38 mouse cellular contexts compared by ENCODE assay signal in the genomic region with DNA sequence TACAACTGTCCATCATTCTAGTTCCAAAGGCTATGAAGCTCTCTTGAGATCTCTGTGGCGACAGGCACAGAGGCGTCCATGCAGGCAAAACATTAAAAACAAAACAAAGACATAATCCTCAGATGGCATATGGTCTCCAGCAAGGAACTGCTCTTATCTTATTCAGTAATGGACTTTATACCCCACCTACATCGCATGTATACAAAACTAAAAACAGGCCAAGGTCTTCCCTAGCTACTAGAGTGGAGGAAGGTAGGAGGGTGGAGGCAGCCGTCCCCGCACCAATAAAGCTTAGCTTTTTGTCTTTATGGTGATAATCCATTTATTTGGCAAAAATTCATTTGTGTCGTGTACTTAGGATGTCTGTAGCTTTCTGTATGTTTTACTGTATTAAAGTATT. TPM values are rescaled to one million over a fixed set of nuclear protein-coding genes. Genes with fewer than 3 reads are reported as not detected.
"Had no signal": no experiment of that assay in that cellular context is flagged by ENCODE, and none has a peak within 500 bp of the region (broad histone marks: within the 10 kb centered on the region; RNA-seq: fewer than 3 reads in every experiment).

No protein-coding gene starts in this region.

- H3K9ac ChIP-seq: limb, embryonic 12.5 days; limb, embryonic 13.5 days; limb, embryonic 15.5 days; liver, embryonic 12.5 days; liver, embryonic 13.5 days; liver, embryonic 14.5 days; liver, embryonic 15.5 days; liver, postnatal 0 days; lung, embryonic 14.5 days; lung, embryonic 15.5 days; midbrain, embryonic 12.5 days; midbrain, embryonic 13.5 days; midbrain, embryonic 15.5 days; neural tube, embryonic 12.5 days had no signal

- H3K4me2 ChIP-seq: limb, embryonic 12.5 days; limb, embryonic 13.5 days; limb, embryonic 15.5 days; liver, embryonic 11.5 days; liver, embryonic 12.5 days; liver, embryonic 13.5 days; liver, embryonic 15.5 days; lung, embryonic 14.5 days; lung, embryonic 15.5 days; midbrain, embryonic 11.5 days; midbrain, embryonic 12.5 days; midbrain, embryonic 13.5 days; midbrain, embryonic 15.5 days; neural tube, embryonic 12.5 days had no signal

- H3K4me3 ChIP-seq: limb, embryonic 10.5 days; limb, embryonic 12.5 days; limb, embryonic 13.5 days; limb, embryonic 15.5 days; liver, embryonic 12.5 days; liver, embryonic 13.5 days; liver, embryonic 15.5 days; lung, embryonic 15.5 days; megakaryocyte, embryonic 14.5 days; midbrain, embryonic 10.5 days; midbrain, embryonic 12.5 days; midbrain, embryonic 13.5 days; midbrain, embryonic 15.5 days; myocyte; neural tube, embryonic 12.5 days had no signal

- ATAC-seq: liver, embryonic 12.5 days; liver, postnatal 0 days; lung, postnatal 0 days; midbrain, embryonic 13.5 days; midbrain, embryonic 15.5 days; midbrain, embryonic 16.5 days had no signal

- H3K27me3 ChIP-seq: limb, embryonic 12.5 days; limb, embryonic 13.5 days; limb, embryonic 15.5 days; liver, embryonic 12.5 days; liver, embryonic 13.5 days; liver, embryonic 15.5 days; lung, embryonic 15.5 days; midbrain, embryonic 12.5 days; midbrain, embryonic 13.5 days; midbrain, embryonic 15.5 days; neural tube, embryonic 12.5 days had no signal

- H3K36me3 ChIP-seq: limb, embryonic 10.5 days; limb, embryonic 12.5 days; limb, embryonic 13.5 days; limb, embryonic 15.5 days; liver, embryonic 12.5 days; liver, embryonic 13.5 days; liver, embryonic 15.5 days; lung, embryonic 15.5 days; midbrain, embryonic 10.5 days; midbrain, embryonic 12.5 days; midbrain, embryonic 13.5 days; midbrain, embryonic 15.5 days; neural tube, embryonic 12.5 days had no signal

- H3K9me3 ChIP-seq: limb, embryonic 10.5 days; limb, embryonic 12.5 days; limb, embryonic 13.5 days; limb, embryonic 15.5 days; liver, embryonic 12.5 days; liver, embryonic 13.5 days; liver, embryonic 15.5 days; lung, embryonic 15.5 days; megakaryocyte, embryonic 14.5 days; midbrain, embryonic 10.5 days; midbrain, embryonic 12.5 days; midbrain, embryonic 13.5 days; midbrain, embryonic 15.5 days; neural tube, embryonic 12.5 days had no signal

- DNase-seq: left cerebral cortex, postnatal 4 days; liver; liver, embryonic 13.5 days; liver, postnatal 0 days; lung, adult 18-20 months; lung, adult 2 months; lung, embryonic 14.5 days; lung, postnatal 10 days; lung, postnatal 14 days; lung, postnatal 36 days; lung, postnatal 4 days; midbrain, embryonic 14.5 days had no signal

- H3K27ac ChIP-seq: limb, embryonic 10.5 days; limb, embryonic 12.5 days; limb, embryonic 13.5 days; limb, embryonic 15.5 days; liver, embryonic 12.5 days; liver, embryonic 13.5 days; liver, embryonic 14.5 days; liver, embryonic 15.5 days; lung, embryonic 15.5 days; macrophage; midbrain, embryonic 12.5 days; midbrain, embryonic 13.5 days; midbrain, embryonic 15.5 days; neural tube, embryonic 12.5 days had no signal

RNA-seq across cellular contexts. Expression of a gene that starts 6.4 kb away (rescaled TPM):
- polyA plus RNA-seq: limb, embryonic 10.5 days; limb, embryonic 11.5 days; limb, embryonic 12.5 days; limb, embryonic 13.5 days; limb, embryonic 14.5 days; limb, embryonic 15.5 days; liver, adult 2 months; liver, embryonic 11.5 days; liver, embryonic 12.5 days; liver, embryonic 13.5 days; liver, embryonic 14.5 days; liver, embryonic 15.5 days; liver, embryonic 16.5 days; liver, postnatal 0 days; lung, adult 2 months; lung, embryonic 14.5 days; lung, embryonic 16.5 days; lung, postnatal 0 days; macrophage; midbrain, embryonic 10.5 days; midbrain, embryonic 11.5 days; midbrain, embryonic 12.5 days; midbrain, embryonic 13.5 days; midbrain, embryonic 14.5 days; midbrain, embryonic 15.5 days; midbrain, embryonic 16.5 days; myocyte; neural tube, embryonic 11.5 days; neural tube, embryonic 12.5 days had no signal
